Mouse (Mus musculus) olfactory bulb, adult 2 months (tissue): ENCODE data around the gene Gadd45gip1. TPM values are rescaled to one million over a fixed set of nuclear protein-coding genes. Genes with fewer than 3 reads are reported as not detected.

ENCODE experiments used
- H3K27ac ChIP-seq: fragments of 200-500 bp; 2 replicates; pipeline ENCODE4 v1.5.1; 2012; ENCODE audit warnings: low read depth, low read length; ENCODE audit not compliant: insufficient read depth
- H3K4me1 ChIP-seq: fragments of 200-500 bp; 2 replicates; pipeline ENCODE4 v1.6.1; 2012; ENCODE audit warnings: low read length; ENCODE audit not compliant: control insufficient read depth, insufficient read depth
- H3K4me3 ChIP-seq: fragments of 200-500 bp; 2 replicates; pipeline ENCODE4 v1.5.1; 2012; ENCODE audit warnings: mild to moderate bottlenecking, low read depth, low read length, moderate library complexity; ENCODE audit not compliant: insufficient read depth
- CTCF ChIP-seq: fragments of 200-500 bp; IDR thresholded peaks from 2 replicates; pipeline ENCODE4 v1.5.1; 2012; ENCODE audit warnings: low read depth, mild to moderate bottlenecking, low read length, moderate library complexity; ENCODE audit not compliant: insufficient read depth
- POLR2A ChIP-seq: fragments of 200-500 bp; IDR thresholded peaks from 2 replicates; pipeline ENCODE4 v1.6.1; 2012; ENCODE audit warnings: mild to moderate bottlenecking, low read depth, low read length, moderate library complexity; ENCODE audit not compliant: insufficient read depth
- WGBS: fragments of 180-500 bp; shearing (Covaris S2); methylation state at CpG from one replicate; pipeline ENCODE4 v1.1.7; 2018; 5-methylcytosine and 5-hydroxymethylcytosine counted together
- polyA plus RNA-seq: library from polyadenylated mRNA; stranded (reverse); fragments of >200 nt; gene quantifications from 2 replicates; pipeline ENCODE4 v1.2.4, GENCODE M21; 2012; ENCODE audit warnings: low replicate concordance; ENCODE audit not compliant: missing spikeins, insufficient read depth, insufficient read length

Gene Gadd45gip1
- polyA plus RNA-seq, 1 experiment: not detected

DNA sequence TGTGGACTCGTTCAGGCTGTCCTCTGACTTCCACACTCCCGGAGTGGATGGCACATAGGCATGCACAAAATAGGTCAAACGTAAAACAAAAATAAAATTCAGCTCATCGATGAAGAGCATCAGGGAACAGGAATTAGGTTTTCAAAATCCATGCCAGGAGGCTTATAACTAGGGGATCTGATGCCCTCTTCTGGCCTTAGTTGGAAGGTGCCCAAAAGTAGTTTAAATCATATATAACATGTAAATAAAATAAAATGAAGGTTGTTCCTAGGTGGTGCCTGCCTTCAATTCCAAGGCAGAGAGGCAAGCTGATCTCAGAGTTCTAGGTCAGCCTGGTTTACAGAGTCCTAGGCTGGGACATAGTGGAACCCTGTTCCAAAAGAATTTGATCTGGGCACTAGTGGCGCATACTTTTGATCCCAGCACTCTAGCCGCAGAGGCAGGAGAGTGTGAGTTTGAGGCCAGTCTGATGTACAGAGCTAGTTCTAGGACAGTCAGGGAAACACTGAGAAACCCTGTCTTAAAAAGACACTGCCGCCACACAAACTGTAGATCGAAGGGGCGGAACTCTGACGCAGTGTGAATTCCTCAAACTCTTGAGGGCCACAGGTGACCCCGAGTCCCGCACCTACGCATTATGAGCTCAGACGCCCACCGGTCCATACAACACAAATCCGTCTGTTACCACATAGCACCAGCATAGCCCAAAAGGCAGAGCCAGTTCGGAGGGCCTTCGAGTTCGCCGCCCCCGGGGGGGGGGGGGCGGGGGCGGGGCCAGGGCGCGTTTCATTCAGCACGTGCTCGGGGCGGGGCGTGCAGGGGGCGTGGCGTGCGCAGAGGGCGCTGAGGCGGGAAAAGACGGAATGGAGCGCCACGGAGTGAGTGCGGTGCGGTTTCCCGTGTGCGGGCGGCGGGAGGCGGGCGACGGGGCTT, 40.3 kb downstream of the Gadd45gip1 start, which contains the start of gene Syce2:
Gene Syce2, plus strand, starts transcription at position 736 of the 933 bp plus-strand sequence.
- Histone ChIP-seq H3K4me3 (peak within 1 kb of the TSS; percentile 51), H3K4me1 (peaks cover 12% of the 10 kb centered on the region), H3K27ac (no peak within 1 kb of the TSS)
- TF ChIP-seq POLR2A (no peak), CTCF (no peak)
- 11% methylated on average over 46 of the region's 46 CpGs for WGBS

- Histone ChIP-seq H3K4me1 (peaks cover 12% of the 10 kb centered on the region), H3K27ac (no peak overlapping the region), H3K4me3 (peak overlapping the region; percentile 51)
- TF ChIP-seq CTCF (no peak), POLR2A (no peak)
- 6% methylated on average over 54 of the region's 54 CpGs for WGBS
These were observed 41.1 kb downstream of the Gadd45gip1 start for GRCm38 (mm10) chr8:84872309-84872965.

GRCm38 (mm10) chr8:84873016-84873415, 41.7 kb downstream of the Gadd45gip1 start:
- Histone ChIP-seq H3K4me1 (peaks cover 12% of the 10 kb centered on the region), H3K27ac (no peak overlapping the region), H3K4me3 (no peak overlapping the region)
- WGBS: 83% methylated on average over 4 of the region's 4 CpGs
- TF ChIP-seq CTCF (no peak), POLR2A (no peak)

DNA sequence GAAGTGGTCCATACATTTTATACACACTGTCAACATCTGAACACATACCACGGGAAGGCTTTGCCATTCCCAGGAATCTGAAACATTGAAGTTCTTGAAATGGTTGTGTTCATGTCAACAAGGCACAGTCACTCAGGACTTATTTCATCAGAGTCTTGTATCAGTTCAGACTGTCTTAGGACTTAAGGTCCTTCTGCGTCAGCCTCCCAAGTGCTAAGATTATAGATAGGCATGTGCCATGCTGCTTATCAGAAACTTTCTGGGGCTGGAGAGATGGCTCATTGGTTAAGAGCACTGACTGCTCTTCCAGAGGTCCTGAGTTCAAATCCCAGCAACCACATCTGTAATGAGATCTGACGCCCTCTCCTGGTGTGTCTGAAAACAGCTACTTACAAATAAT, 43.0 kb downstream of the Gadd45gip1 start:
- 91% methylated on average over 3 of the region's 3 CpGs for WGBS
- H3K4me1 ChIP-seq: peaks cover 12% of the 10 kb centered on the region
- H3K4me3 ChIP-seq: no peak overlapping the region
- TF ChIP-seq POLR2A (no peak), CTCF (no peak)
- H3K27ac ChIP-seq: no peak overlapping the region

DNA sequence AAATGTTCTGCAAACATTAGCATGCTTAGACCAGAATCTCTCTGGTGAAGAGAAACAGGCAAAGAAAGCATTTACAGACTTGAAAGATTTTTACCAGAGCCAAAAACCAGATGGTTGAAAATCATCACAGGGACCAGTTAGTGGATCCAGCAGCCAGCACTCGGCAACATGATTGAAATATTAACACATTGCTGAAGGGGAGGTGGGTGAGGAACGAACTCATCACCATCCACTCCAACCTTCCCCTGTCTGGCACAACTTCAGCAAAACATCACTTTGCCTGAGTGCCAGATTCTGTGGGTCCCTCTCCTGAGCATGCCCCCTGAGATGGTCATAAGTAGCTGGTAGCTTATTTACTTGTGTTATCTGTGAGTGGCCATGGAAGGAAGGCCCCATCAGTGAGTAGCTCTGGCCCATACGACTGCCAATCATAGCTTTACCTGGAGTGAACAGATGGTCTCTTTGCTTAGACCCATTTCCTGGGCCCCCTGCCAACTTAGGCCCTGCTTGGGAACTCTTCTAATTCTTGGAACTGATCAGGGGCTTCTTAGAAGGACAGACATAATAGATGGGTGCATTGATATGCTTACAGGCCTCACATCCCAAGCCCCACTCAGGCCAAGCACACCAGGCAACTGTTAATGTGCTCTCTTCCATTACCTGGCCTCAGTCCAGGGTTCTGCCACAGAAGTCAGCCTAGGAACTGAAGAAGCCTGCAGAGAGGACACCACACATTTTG, 46.1 kb downstream of the Gadd45gip1 start:
- no peak for TF ChIP-seq CTCF
- no peak for TF ChIP-seq POLR2A
- Histone ChIP-seq H3K27ac (no peak overlapping the region), H3K4me3 (no peak overlapping the region), H3K4me1 (peaks cover 3% of the 10 kb centered on the region)
- whole genome bisulfite sequencing: 54% methylated on average over 3 of the region's 3 CpGs

GRCm38 (mm10) chr8:84878915-84879314, 47.6 kb downstream of the Gadd45gip1 start:
- TF ChIP-seq POLR2A (no peak), CTCF (no peak)
- Histone ChIP-seq H3K4me3 (no peak overlapping the region), H3K4me1 (no peaks in the 10 kb centered on the region), H3K27ac (no peak overlapping the region)
- WGBS: 92% methylated on average over 1 of the region's 1 CpGs

- H3K4me1 ChIP-seq: no peaks in the 10 kb centered on the region
- 92% methylated on average over 4 of the region's 4 CpGs for WGBS
These were observed 53.4 kb downstream of the Gadd45gip1 start for GRCm38 (mm10) chr8:84884728-84885127.

More at GRCm38 (mm10) chr8:84884728-84885127, 53.4 kb downstream of the Gadd45gip1 start:
- no peak for TF ChIP-seq POLR2A
- no peak for TF ChIP-seq CTCF
- H3K4me3 ChIP-seq: no peak overlapping the region
- no peak overlapping the region for H3K27ac ChIP-seq

Other genes starting within 250 kb of the Gadd45gip1 start
- not detected in 2 replicates for gene Ier2, start 168.7 kb upstream of the Gadd45gip1 start, polyA plus RNA-seq
- not detected in 2 replicates for gene Trmt1, start 145.2 kb upstream of the Gadd45gip1 start, polyA plus RNA-seq
- not detected in 2 replicates for gene Nacc1, start 143.7 kb upstream of the Gadd45gip1 start, polyA plus RNA-seq
- gene Lyl1, start 130.1 kb upstream of the Gadd45gip1 start, polyA plus RNA-seq: not detected in 2 replicates
- gene G430095P16Rik, start 108.5 kb upstream of the Gadd45gip1 start, polyA plus RNA-seq: not detected in 2 replicates
- gene Nfix, start 31.2 kb upstream of the Gadd45gip1 start, polyA plus RNA-seq: not detected in 2 replicates
- not detected in 2 replicates for gene Dand5, start 8.7 kb upstream of the Gadd45gip1 start, polyA plus RNA-seq
- gene Rad23a, start 9.1 kb downstream of the Gadd45gip1 start, polyA plus RNA-seq: not detected in 2 replicates
- gene Calr, start 15.4 kb downstream of the Gadd45gip1 start, polyA plus RNA-seq: 225 TPM in 1 of 2 replicates, not detected in the other
- gene Farsa, start 25.5 kb downstream of the Gadd45gip1 start, polyA plus RNA-seq: not detected in 2 replicates
- not detected in 2 replicates for gene Syce2, start 40.6 kb downstream of the Gadd45gip1 start, polyA plus RNA-seq
- gene Gcdh, start 62.4 kb downstream of the Gadd45gip1 start, polyA plus RNA-seq: not detected in 2 replicates
- gene Klf1, start 70.4 kb downstream of the Gadd45gip1 start, polyA plus RNA-seq: not detected in 2 replicates
- gene Dnase2a, start 77.0 kb downstream of the Gadd45gip1 start, polyA plus RNA-seq: not detected in 2 replicates
- gene Mast1, start 105.8 kb downstream of the Gadd45gip1 start, polyA plus RNA-seq: not detected in 2 replicates
- not detected in 2 replicates for gene Rtbdn, start 115.5 kb downstream of the Gadd45gip1 start, polyA plus RNA-seq
- not detected in 2 replicates for gene Gm49661, start 137.9 kb downstream of the Gadd45gip1 start, polyA plus RNA-seq
- gene Prdx2, start 138.1 kb downstream of the Gadd45gip1 start, polyA plus RNA-seq: not detected in 2 replicates
- gene Rnaseh2a, start 138.2 kb downstream of the Gadd45gip1 start, polyA plus RNA-seq: not detected in 2 replicates
- gene Junb, start 147.2 kb downstream of the Gadd45gip1 start, polyA plus RNA-seq: not detected in 2 replicates
- gene Hook2, start 159.1 kb downstream of the Gadd45gip1 start, polyA plus RNA-seq: not detected in 2 replicates
- gene Best2, start 183.0 kb downstream of the Gadd45gip1 start, polyA plus RNA-seq: not detected in 2 replicates
- gene Asna1, start 193.8 kb downstream of the Gadd45gip1 start, polyA plus RNA-seq: not detected in 2 replicates
- gene Trir, start 195.3 kb downstream of the Gadd45gip1 start, polyA plus RNA-seq: not detected in 2 replicates
- not detected in 2 replicates for gene Tnpo2, start 205.4 kb downstream of the Gadd45gip1 start, polyA plus RNA-seq
- not detected in 2 replicates for gene Fbxw9, start 228.5 kb downstream of the Gadd45gip1 start, polyA plus RNA-seq
- gene Gm5741, start 236.5 kb downstream of the Gadd45gip1 start, polyA plus RNA-seq: not detected in 2 replicates
- gene Dhps, start 240.2 kb downstream of the Gadd45gip1 start, polyA plus RNA-seq: not detected in 2 replicates
- not detected in 2 replicates for gene Wdr83os, start 249.2 kb downstream of the Gadd45gip1 start, polyA plus RNA-seq
- not detected in 2 replicates for gene Wdr83, start 249.8 kb downstream of the Gadd45gip1 start, polyA plus RNA-seq